ENCODE assay signal across 24 mouse cellular contexts in genomic region chr9:23115540-23115939, GRCm38 (mm10).
A peak's percentile ranks its signal among the peaks of the same experiment; 100 is the strongest.
DNase-seq lines count a peak whose midpoint lies in the region; ATAC-seq and TF ChIP-seq lines count a peak whose summit lies in the region.
"Had no signal": no experiment of that assay in that cellular context is flagged by ENCODE, and none has a peak within 500 bp of the region (broad histone marks: within the 10 kb centered on the region; RNA-seq: fewer than 3 reads in every experiment).

No protein-coding gene starts in this region.

- H3K27ac ChIP-seq in heart, embryonic 11.5 days (ENCODE audit: low read depth, low read length) = peak overlapping the region; percentile 29; the same call in 1 of the 2 replicates
- no peak overlapping the region for H3K27ac ChIP-seq in CH12.LX (ENCODE audit: insufficient read depth, low read depth)
- H3K27ac ChIP-seq: hindbrain, embryonic 13.5 days; kidney, postnatal 0 days; limb, embryonic 15.5 days; liver, embryonic 14.5 days; midbrain, embryonic 10.5 days; neural tube, embryonic 13.5 days had no signal

- H3K9me3 ChIP-seq in heart, embryonic 11.5 days (replicated peaks; ENCODE audit: control insufficient read depth, low read length) = no peaks in the 10 kb centered on the region
- H3K9me3 ChIP-seq in CH12.LX (replicated peaks; ENCODE audit: low read length) = no peaks in the 10 kb centered on the region
- H3K9me3 ChIP-seq: hindbrain, embryonic 13.5 days; limb, embryonic 15.5 days; midbrain, embryonic 10.5 days; neural tube, embryonic 13.5 days had no signal

- no peak for DNase-seq in heart, adult 18-20 months
- DNase-seq in CH12.LX (ENCODE audit: extremely low read depth) = peak; percentile 39
- DNase-seq in thymus, postnatal 25 days = peak; percentile 6
- DNase-seq in cerebellum, adult 18-20 months = no peak
- DNase-seq in lung, postnatal 25 days (ENCODE audit: low spot score) = no peak
- DNase-seq: cerebellum, adult 9-11 months; forebrain, postnatal 0 days; gastrocnemius, postnatal 14 days; kidney, adult 18-20 months; left cerebral cortex, postnatal 4 days; lung, embryonic 14.5 days; lung, postnatal 36 days; right cerebral cortex, adult 18-20 months had no signal

- H3K27me3 ChIP-seq in heart, embryonic 11.5 days (ENCODE audit: control insufficient read depth, insufficient read depth, low read length) = no peaks in the 10 kb centered on the region
- no peaks in the 10 kb centered on the region for H3K27me3 ChIP-seq in CH12.LX (replicated peaks)
- H3K27me3 ChIP-seq: hindbrain, embryonic 13.5 days; limb, embryonic 15.5 days; neural tube, embryonic 13.5 days had no signal

- WGBS in heart, embryonic 11.5 days (ENCODE audit: insufficient replicate concordance) = 42% methylated on average over 5 of the region's 5 CpGs

- H3K4me1 ChIP-seq in heart, embryonic 11.5 days (ENCODE audit: control insufficient read depth, insufficient read depth, low read length) = peaks cover 9% of the 10 kb centered on the region
- H3K4me1 ChIP-seq in CH12.LX (ENCODE audit: control insufficient read depth in 1 of 2, insufficient read depth in 2 of 2) = peaks cover 0 to 56% of the 10 kb centered on the region in 2 experiments; a peak in 2 of 4 replicates
- H3K4me1 ChIP-seq: hindbrain, embryonic 13.5 days; limb, embryonic 15.5 days; midbrain, embryonic 10.5 days; neural tube, embryonic 13.5 days had no signal

- in situ Hi-C loops in CH12.LX (cut with MboI; ENCODE audit: low pct_ligation_motif_present, low pct_unique_long_range_greater_than_20kb, low sequenced_read_pairs) = no loop called here

- dilution Hi-C loops in CH12.LX (cut with MboI; ENCODE audit: extremely low pct_ligation_motif_present, extremely low pct_unique_long_range_greater_than_20kb, low sequenced_read_pairs) = no loop called here

- no peak overlapping the region for H3K4me2 ChIP-seq in heart, embryonic 11.5 days
- H3K4me2 ChIP-seq in CH12.LX (ENCODE audit: insufficient read depth, low read depth, poor library complexity, severe bottlenecking) = no peak overlapping the region
- H3K4me2 ChIP-seq: hindbrain, embryonic 13.5 days; limb, embryonic 15.5 days; lung, embryonic 14.5 days; neural tube, embryonic 13.5 days had no signal

- no peak overlapping the region for H3K9ac ChIP-seq in heart, embryonic 11.5 days (ENCODE audit: low read depth, low read length)
- H3K9ac ChIP-seq in CH12.LX (ENCODE audit: insufficient read depth, low read depth) = no peak overlapping the region
- H3K9ac ChIP-seq: forebrain, postnatal 0 days; hindbrain, embryonic 13.5 days; limb, embryonic 15.5 days; liver, embryonic 14.5 days; lung, embryonic 14.5 days; neural tube, embryonic 13.5 days had no signal

- no peak for ATAC-seq in heart, embryonic 11.5 days (replicated peaks; ENCODE audit: insufficient number of reproducible peaks, low FRiP score, low TSS enrichment)
- 0 out of 2 replicates have a peak, but pooled peaks have one; percentile 33 for ATAC-seq in megakaryocyte, adult 5-6 weeks (ENCODE audit: poor library complexity, severe bottlenecking)
- ATAC-seq: forebrain, postnatal 0 days; inflammation-experienced regulatory T-cells, adult 6 months; midbrain, embryonic 16.5 days had no signal

- H3K79me2 ChIP-seq in CH12.LX (replicated peaks; ENCODE audit: control insufficient read depth, extremely low read depth, insufficient read depth, poor library complexity, severe bottlenecking) = no peaks in the 10 kb centered on the region

- no peak for TF ChIP-seq POLR2A in CH12.LX (IDR thresholded peaks at IDR 0.05; ENCODE audit: low read depth, low read length)

- no peaks in the 10 kb centered on the region for H3K36me3 ChIP-seq in heart, embryonic 11.5 days (ENCODE audit: control insufficient read depth, insufficient read depth, low read length)
- H3K36me3 ChIP-seq in CH12.LX (replicated peaks in 1 of 2; ENCODE audit: control insufficient read depth in 1 of 2, insufficient read depth in 1 of 2, low read length in 1 of 2) = no peaks in the 10 kb centered on the region
- H3K36me3 ChIP-seq: hindbrain, embryonic 13.5 days; limb, embryonic 15.5 days; midbrain, embryonic 10.5 days; neural tube, embryonic 13.5 days had no signal

- TF ChIP-seq CTCF in CH12.LX (conservative IDR thresholded peaks at IDR 0.05 in 1 of 2, IDR thresholded peaks at IDR 0.05 in 1 of 2; ENCODE audit: low read depth in 2 of 2, low read length in 2 of 2) = no peak

- no peak overlapping the region for H3K4me3 ChIP-seq in heart, embryonic 11.5 days (ENCODE audit: low read depth, low read length)
- no peak overlapping the region for H3K4me3 ChIP-seq in CH12.LX (replicated peaks in 1 of 3; ENCODE audit: low read depth in 2 of 3, low read length in 2 of 3, poor library complexity in 1 of 3)
- H3K4me3 ChIP-seq: hindbrain, embryonic 13.5 days; limb, embryonic 15.5 days; midbrain, embryonic 10.5 days; myocyte; neural tube, embryonic 13.5 days had no signal

- TF ChIP-seq RAD21 in CH12.LX (IDR thresholded peaks at IDR 0.05; ENCODE audit: low read depth, low read length) = no peak

- no peak for TF ChIP-seq EP300 in CH12.LX (IDR thresholded peaks at IDR 0.05; ENCODE audit: low read length)

TF ChIP-seq in CH12.LX, 34 proteins besides CTCF, POLR2A, EP300 and RAD21:
- TF ChIP-seq NELFE (IDR thresholded peaks at IDR 0.05; ENCODE audit: low read depth, low read length) (no peak), UBTF (IDR thresholded peaks at IDR 0.05; ENCODE audit: low read depth, low read length) (no peak), ZNF384 (IDR thresholded peaks at IDR 0.05; ENCODE audit: low read depth, low read length) (no peak), ETS1 (conservative IDR thresholded peaks at IDR 0.05; ENCODE audit: low read depth, low read length) (no peak), GABPA (IDR thresholded peaks at IDR 0.05; ENCODE audit: insufficient replicate concordance, low read depth, low read length) (no peak), SIN3A (IDR thresholded peaks at IDR 0.05; ENCODE audit: low read length) (no peak), NRF1 (IDR thresholded peaks at IDR 0.05; ENCODE audit: low read depth, low read length) (no peak), ELF1 (IDR thresholded peaks at IDR 0.05; ENCODE audit: low read depth, low read length) (no peak), JUND (conservative IDR thresholded peaks at IDR 0.05; ENCODE audit: low read depth, low read length) (no peak), ZMIZ1 (IDR thresholded peaks at IDR 0.05; ENCODE audit: low read depth, low read length) (no peak), MAX (IDR thresholded peaks at IDR 0.05; ENCODE audit: low read length) (no peak), USF1 (IDR thresholded peaks at IDR 0.05; ENCODE audit: low read depth, low read length) (no peak), IRF4 (IDR thresholded peaks at IDR 0.05; ENCODE audit: low read depth, low read length) (no peak), CHD2 (IDR thresholded peaks at IDR 0.05; ENCODE audit: low read length) (no peak), RCOR1 (conservative IDR thresholded peaks at IDR 0.05; ENCODE audit: low read depth, low read length) (no peak), ZC3H11A (IDR thresholded peaks at IDR 0.05; ENCODE audit: low read depth, low read length) (no peak), E2F4 (IDR thresholded peaks at IDR 0.05; ENCODE audit: insufficient replicate concordance, low read depth, low read length) (no peak), ZKSCAN1 (IDR thresholded peaks at IDR 0.05; ENCODE audit: borderline replicate concordance, low read depth, low read length) (no peak)

Comparison
In these comparisons a context has a peak if more than half of its experiments do, and no peak if none do; other contexts are left out.
1. DNase-seq: peak in CH12.LX (single experiment) and thymus, postnatal 25 days (single experiment); none in heart, adult 18-20 months (0 of 2), cerebellum, adult 18-20 months (0 of 2) and lung, postnatal 25 days (single experiment).